Mouse (Mus musculus): Measurements from ENCODE around the gene Hs3st5.

GRCm38 (mm10) chr10:36832204-36832603 is 325.6 kb downstream of the Hs3st5 start:
- TF ChIP-seq CTCF (IDR thresholded peaks at IDR 0.05; ENCODE audit: low read depth) = no peak
- no peak for TF ChIP-seq EP300 (IDR thresholded peaks at IDR 0.05; ENCODE audit: low read depth)

Measured in liver, embryonic 14.5 days (tissue).